Mouse (Mus musculus): ENCODE data around the gene Rxrb.

DNA sequence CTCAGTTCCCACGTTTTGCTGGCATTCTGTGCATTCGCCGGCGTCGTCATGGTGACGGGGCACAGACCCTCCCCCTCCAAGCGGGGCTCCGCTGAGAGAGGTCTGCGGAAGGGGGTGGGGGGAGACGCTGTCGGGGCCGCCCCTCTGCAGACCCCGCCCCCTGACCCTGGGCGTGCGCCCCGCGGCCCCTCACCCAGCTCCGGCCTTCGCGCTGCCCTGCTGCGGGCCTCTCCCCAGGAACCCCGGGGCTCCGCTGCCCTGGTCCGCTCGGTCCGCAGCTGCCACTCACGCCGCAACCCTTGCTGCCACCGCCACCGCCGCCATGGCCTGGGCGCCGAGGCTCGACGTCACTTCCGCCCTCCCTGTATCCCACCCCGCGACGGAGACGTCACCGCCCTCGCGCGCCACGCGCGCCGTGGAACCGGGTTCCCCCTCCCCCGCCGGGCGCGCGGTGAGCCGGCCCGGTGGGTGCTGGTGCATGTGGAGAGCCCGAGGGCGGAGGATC lies 7.2 kb upstream of the Rxrb start, which contains the start of gene Ring1:
- TF ChIP-seq CTCF (IDR thresholded peaks at IDR 0.05) (no peak), EP300 (IDR thresholded peaks at IDR 0.05) (no peak)

Data from lung, postnatal 0 days (tissue).